Mouse (Mus musculus): Measurements from ENCODE around the gene Sgsm1. TPM values are rescaled to one million over a fixed set of nuclear protein-coding genes. Genes with fewer than 3 reads are reported as not detected.
A peak's percentile ranks its signal among the peaks of the same experiment; 100 is the strongest.

The Sgsm1 gene
- total RNA-seq, 2 experiments from 2014 or later = 0.23 to 0.47 TPM

GRCm38 (mm10) chr5:113344635-113345386 lies 34.2 kb upstream of the Sgsm1 start:
- H3K4me3 ChIP-seq = no peak overlapping the region
- no peak for DNase-seq
- intact Hi-C loops (cut with DNase I) = no loop called here
- no peak for TF ChIP-seq CTCF (IDR thresholded peaks at IDR 0.05)
- H3K27ac ChIP-seq = no peak overlapping the region

- no peak for TF ChIP-seq CTCF (IDR thresholded peaks at IDR 0.05)
- Histone ChIP-seq H3K4me3 (no peak overlapping the region), H3K27ac (no peak overlapping the region)
- no peak for DNase-seq
- intact Hi-C loops (cut with DNase I) = no loop called here
Observed at GRCm38 (mm10) chr5:113336281-113336680, 25.7 kb upstream of the Sgsm1 start.

DNA sequence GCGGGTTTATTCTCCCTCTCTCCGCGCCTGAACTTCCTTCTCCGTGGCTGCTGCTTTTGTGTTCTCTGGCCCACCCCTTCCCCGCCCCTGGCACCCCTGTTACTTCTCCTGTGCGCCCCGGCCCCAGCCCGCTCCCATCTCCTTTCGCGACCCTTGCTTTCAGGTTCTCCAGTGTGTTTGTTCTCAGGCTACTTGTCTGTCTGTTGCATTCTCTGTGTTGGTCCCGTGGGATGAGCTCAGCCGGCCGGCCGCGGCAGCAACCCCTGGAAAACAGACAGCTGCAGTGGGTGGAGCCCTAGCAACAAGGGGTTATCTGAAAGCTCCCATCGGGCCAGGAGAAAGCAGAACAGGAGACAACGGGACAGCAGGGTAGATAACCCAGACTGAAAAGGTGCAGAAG lies 25.1 kb upstream of the Sgsm1 start:
- intact Hi-C loops (cut with DNase I) = no loop called here
- TF ChIP-seq CTCF (IDR thresholded peaks at IDR 0.05) = no peak
- H3K4me3 ChIP-seq = peak overlapping the region; percentile 57
- DNase-seq = peak; percentile 30
- H3K27ac ChIP-seq = no peak overlapping the region

DNA sequence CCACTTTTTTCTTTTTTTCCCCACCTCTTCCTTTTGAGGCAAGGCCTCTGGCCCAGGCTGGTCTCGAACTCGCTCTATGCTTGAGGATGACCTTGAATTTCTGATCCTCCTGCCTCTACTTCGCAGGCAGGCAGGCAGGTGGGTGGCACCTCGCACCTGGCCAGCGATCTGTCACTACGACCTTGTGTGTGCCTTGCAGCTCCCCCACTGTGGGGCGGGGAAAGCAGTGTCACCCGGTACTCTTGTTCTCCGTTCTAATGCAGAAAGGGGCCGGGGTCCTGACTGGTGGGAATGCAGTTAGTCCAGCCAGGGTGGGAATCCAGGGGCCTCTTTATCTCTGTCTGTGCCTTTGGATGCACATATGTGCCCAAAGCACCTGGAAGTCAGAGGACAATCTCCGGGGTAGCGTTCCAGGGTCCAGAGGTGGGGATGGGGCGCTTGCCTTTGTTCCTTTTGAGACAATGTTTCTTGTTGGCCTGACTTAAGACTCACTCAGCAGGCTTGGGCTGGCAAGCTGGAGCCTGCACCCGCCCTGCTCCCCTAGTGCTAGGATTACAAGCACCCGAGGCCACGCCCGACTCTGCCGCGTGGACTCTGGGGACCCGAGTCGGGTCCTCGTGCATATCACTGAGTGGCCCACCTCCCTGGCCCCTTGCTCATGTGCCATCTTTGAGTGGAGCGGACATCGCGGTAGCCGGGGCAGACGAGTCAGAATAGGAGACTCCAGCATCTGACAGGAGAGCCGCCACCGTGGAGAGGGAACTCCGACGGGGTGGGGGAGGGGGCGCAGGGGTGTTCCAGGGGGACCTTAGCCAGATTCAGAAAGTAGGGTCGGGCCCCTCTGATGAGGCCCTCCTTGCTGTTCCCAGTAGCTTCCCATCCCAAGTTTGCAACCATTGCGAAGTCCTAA lies 24.3 kb upstream of the Sgsm1 start:
- intact Hi-C loops (cut with DNase I) = no loop called here
- peak overlapping the region; percentile 57 for H3K4me3 ChIP-seq
- TF ChIP-seq CTCF (IDR thresholded peaks at IDR 0.05) = no peak
- DNase-seq = no peak
- H3K27ac ChIP-seq = no peak overlapping the region

- no peak for TF ChIP-seq CTCF (IDR thresholded peaks at IDR 0.05)
- intact Hi-C loops (cut with DNase I) = no loop called here
- no peak overlapping the region for H3K27ac ChIP-seq
- no peak overlapping the region for H3K4me3 ChIP-seq
- no peak for DNase-seq
Observed at GRCm38 (mm10) chr5:113332899-113333298, 22.3 kb upstream of the Sgsm1 start.

DNA sequence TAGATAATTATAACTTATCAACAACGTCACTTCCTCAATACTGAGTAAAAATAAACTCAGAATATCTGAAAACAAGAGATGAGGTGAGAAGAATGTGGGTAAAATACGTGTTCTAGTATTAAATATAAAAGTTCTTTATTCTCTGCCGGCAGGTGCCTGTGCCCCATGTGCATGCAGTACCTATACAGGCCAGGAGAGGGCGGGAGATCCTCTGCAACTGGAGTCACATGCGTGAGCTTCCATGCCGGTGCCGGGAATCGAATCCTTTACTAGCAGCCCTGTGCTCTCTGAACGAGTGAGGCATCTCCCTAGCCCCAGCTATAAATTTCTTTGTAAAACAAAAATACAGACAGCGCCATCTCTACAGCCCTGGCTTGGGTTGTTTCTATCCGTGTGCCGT lies 21.7 kb upstream of the Sgsm1 start:
- Histone ChIP-seq H3K4me3 (no peak overlapping the region), H3K27ac (no peak overlapping the region)
- intact Hi-C loops (cut with DNase I) = no loop called here
- no peak for DNase-seq
- TF ChIP-seq CTCF (IDR thresholded peaks at IDR 0.05) = peak; percentile 56

DNA sequence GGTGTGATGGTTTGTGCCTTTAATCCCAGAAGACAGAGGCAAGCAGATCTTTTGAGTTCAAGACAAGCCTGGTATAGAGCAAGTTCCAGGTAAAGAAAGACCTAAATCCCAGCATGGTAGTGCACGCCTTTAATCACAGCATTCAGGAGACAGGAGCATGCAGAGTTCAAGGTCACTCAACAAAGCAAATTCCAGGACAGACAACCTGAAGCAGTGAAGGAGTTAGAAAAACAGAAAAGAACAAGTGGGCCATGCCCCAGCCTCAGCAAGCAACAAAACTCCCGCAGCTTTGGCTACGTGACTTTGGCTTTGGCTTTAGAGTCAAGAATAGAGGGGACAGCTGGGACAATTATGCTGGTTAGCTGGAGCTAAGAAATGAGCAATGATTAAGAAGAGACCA lies 19.6 kb upstream of the Sgsm1 start:
- DNase-seq = no peak
- TF ChIP-seq CTCF (IDR thresholded peaks at IDR 0.05) = no peak
- Histone ChIP-seq H3K27ac (no peak overlapping the region), H3K4me3 (no peak overlapping the region)
- intact Hi-C loops (cut with DNase I) = no loop called here

- Histone ChIP-seq H3K27ac (no peak overlapping the region), H3K4me3 (no peak overlapping the region)
- DNase-seq = no peak
- TF ChIP-seq CTCF (IDR thresholded peaks at IDR 0.05) = no peak
- intact Hi-C loops (cut with DNase I) = no loop called here
Observed at GRCm38 (mm10) chr5:113329463-113329862, 18.9 kb upstream of the Sgsm1 start.

GRCm38 (mm10) chr5:113323784-113324638 lies 13.4 kb upstream of the Sgsm1 start:
- DNase-seq = peak; percentile 71
- Histone ChIP-seq H3K27ac (peak overlapping the region; percentile 35), H3K4me3 (peak overlapping the region; percentile 69)
- intact Hi-C loops (cut with DNase I) = no loop called here
- no peak for TF ChIP-seq CTCF (IDR thresholded peaks at IDR 0.05)

DNA sequence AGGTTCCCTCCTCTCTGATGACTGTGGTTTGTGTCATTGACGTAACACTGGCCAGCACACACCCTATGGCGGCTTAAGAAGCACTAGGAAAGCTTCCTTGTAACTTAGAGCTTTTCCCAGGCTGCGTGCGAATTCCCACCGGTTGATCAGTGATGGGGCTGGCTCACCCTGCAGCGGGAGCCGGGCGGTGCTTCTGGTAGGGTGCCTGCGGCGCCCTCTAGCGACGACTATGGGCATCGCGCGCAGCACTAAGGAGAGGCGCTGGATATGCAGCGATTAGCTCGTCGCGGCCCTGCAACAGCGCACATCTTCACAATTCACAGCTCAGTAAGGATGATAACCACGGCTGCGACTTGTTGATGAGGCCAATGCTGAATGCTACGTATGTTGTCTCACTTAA lies 3.4 kb upstream of the Sgsm1 start:
- peak; percentile 92 for TF ChIP-seq CTCF (IDR thresholded peaks at IDR 0.05)
- intact Hi-C loops (cut with DNase I) = no loop called here
- DNase-seq = peak; percentile 76
- no peak overlapping the region for H3K4me3 ChIP-seq
- H3K27ac ChIP-seq = no peak overlapping the region

GRCm38 (mm10) chr5:113309491-113310376 lies 852 bp downstream of the Sgsm1 start:
- Histone ChIP-seq H3K27ac (no peak overlapping the region), H3K4me3 (peak overlapping the region; percentile 73)
- intact Hi-C loops (cut with DNase I) = no loop called here
- TF ChIP-seq CTCF (IDR thresholded peaks at IDR 0.05) = no peak
- DNase-seq = no peak

Measured in gastrocnemius, adult 2 months (tissue).